Mouse (Mus musculus) T-cell, adult 66 days (primary cell): ENCODE measurements around the gene Brix1. TPM values are rescaled to one million over a fixed set of nuclear protein-coding genes. Genes with fewer than 3 reads are reported as not detected.

ENCODE experiments used
- total RNA-seq, 2 experiments: library from RNA; stranded (reverse); gene quantifications; 3 replicates in 1 of 2; 4 replicates in 1 of 2; pipeline ENCODE4 v1.2.4; 2023

The Brix1 gene
- 10 to 100 TPM; 38.8 to 55.4 TPM for total RNA-seq

DNA sequence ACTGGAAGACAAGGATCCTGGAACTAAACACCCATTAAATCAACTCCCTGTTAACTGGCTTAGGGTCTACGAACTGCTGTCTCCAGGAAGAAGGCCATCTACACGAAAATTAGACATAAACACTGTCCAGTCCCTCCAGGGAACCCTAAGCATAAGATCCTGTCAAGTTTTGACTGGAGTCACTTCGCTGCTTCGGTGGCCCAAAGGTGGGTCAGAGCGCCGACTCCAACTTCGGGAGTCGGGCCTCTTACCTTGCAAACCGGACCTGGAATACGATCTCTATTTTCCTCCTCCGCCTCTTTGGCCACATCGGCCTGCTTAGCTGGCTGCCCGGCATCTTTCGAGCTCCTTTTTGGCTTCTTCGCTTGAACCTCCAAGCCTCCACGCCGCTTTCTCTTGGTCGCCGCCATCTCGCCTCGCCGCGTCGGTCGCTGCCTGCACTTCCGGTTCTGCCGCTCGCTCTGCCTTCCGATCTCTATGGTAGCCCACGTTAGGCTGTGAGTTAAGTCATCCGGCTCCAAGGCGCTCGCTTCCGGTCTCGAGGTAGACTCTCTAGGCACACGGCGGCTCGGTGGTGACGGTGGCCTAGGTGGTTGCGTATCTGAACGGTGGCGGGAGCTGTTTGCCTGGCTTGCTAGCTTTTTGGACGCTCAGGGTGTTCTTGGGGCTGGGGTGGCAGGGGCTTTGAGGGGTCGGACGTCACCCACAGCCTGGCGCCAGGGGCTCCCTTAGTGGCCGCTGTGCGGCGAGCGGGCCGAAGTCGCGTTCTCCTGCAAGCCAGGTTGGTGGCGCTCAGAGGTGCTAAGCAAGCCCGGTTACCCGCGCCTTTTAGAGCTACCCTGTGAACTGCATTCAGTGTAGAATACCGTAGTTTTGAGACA lies at the start of gene Brix1, which contains the start of gene Rad1:
Gene Brix1 (minus strand): TSS at position 464 of the 881 bp plus-strand sequence.
Gene Rad1 (plus strand): TSS at position 535 of the 881 bp plus-strand sequence.

DNA sequence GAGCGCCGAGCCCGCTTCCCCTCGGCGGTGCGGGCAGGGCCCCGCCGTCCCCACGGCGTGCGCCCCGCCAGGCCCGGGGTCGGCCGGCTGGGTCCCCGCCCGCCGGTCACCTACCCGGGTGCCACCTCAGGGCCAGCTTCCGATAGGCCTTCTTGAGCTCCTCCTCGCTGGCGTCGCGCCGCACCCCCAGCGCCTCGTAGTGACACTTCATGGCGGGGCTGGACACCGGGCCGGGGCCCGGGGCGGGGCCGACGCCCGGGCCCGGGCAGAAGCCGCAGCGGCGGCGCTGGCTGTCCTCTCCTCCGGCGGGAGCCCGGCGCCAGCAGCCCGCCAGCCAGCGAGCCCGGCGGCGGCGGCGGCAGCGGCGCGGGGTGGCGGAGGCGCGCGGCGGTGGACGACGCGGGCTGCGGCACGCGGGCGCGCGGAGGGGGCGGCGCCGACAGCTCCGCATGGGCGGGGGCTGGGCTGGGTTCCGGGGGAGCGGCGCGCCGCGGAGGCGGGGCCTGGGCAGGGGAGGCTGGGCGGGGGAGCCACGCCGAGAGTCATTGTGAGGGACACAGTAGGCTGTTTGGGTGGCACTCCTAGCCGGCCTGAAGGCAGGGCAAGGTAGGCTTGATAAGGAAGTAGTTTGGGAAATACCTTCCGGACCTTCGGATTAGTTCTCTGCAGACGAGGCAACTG lies 15.5 kb downstream of the Brix1 start, which contains the start of gene Dnajc21:
Gene Dnajc21 (minus strand): TSS at position 366 of the 681 bp plus-strand sequence.

Other genes with a start within 250 kb of the Brix1 start
- gene Gm21973, start 160.6 kb downstream of the Brix1 start, total RNA-seq, result not detected
- gene Agxt2, start 127.4 kb downstream of the Brix1 start, total RNA-seq, result not detected
- gene Dnajc21, start 15.4 kb downstream of the Brix1 start, total RNA-seq, result 10 to 100 TPM; 33.8 to 36.7 TPM
- gene Rad1, start 71 bp upstream of the Brix1 start, total RNA-seq, result 10 to 100 TPM; 35.8 to 43.6 TPM
- not detected for gene Ttc23l, start 72.7 kb upstream of the Brix1 start, total RNA-seq
- under 1 TPM; 0.12 to 0.38 TPM for gene Rai14, start 228.7 kb upstream of the Brix1 start, total RNA-seq